Mouse (Mus musculus) spleen, postnatal 4 days (tissue): ENCODE results near the gene Ezh1.

Source experiments
- DNase-seq, 2 experiments: peaks; one replicate each; pipeline ENCODE4 v3.0.0; 2022; ENCODE audit warnings: low spot score in 2 of 2

Ezh1 gene

GRCm38 (mm10) chr11:101180846-101181740 lies 45.2 kb downstream of the Ezh1 start:
- DNase-seq = peak; percentile 63 to 85

GRCm38 (mm10) chr11:101180261-101180660 lies 46.0 kb downstream of the Ezh1 start:
- DNase-seq = no peak

DNA sequence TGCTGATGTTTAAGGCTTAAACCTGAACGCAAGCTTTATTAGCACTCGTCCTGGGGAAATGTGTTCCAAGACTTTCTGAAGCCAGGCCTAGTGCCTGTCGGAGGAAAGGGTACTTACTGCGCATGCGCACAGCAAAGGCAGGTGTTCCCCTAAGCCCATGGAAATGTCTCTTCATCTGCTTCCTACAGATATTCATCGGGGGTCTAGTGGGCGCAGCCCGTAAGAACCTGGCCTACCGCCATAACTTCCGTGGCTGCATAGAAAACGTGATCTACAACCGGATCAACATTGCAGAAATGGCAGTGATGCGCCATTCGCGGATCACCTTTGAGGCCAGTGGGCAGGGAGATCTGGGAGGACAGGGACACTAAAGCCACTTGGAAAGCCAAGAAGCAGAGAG lies 47.0 kb downstream of the Ezh1 start:
- no peak for DNase-seq

DNA sequence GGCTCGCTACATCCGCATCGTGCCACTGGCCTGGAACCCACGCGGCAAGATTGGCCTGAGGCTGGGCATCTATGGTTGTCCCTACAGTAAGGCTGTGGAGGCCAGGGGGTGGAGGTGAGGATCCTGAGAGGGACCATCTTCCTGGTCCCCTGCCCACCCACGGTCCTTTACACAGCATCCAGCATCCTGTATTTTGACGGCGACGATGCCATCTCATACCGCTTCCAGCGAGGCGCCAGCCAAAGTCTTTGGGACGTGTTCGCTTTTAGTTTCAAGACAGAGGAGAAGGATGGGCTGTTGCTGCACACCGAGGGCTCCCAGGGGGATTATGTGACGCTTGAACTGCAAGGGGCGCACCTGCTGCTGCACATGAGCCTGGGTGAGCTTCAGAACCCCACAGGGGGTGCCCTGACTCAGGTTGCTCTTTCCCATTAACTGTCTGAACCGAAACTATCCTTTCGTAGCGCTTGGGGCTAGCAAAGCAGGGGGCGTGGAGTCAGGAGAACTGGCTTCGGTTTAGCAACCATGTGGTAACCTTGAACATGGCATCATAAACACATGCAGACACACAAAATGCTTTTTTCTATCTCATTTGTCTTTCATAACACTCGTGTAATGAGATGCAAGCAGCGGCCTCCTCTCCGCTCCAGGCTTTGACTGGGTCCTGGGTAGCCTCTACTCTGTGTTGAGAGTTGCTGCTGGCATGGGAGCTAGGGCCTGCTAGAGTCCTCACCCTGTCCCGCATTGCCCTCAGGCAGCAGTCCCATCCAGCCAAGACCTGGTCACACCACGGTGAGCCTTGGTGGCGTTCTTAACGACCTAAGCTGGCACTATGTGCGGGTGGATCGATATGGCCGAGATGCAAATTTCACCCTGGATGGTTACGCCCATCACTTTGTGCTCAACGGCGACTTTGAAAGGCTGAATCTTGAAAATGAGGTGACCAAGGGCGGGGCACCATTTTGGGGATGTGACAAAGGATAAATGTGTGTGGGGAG lies 47.9 kb downstream of the Ezh1 start:
- no peak for DNase-seq

GRCm38 (mm10) chr11:101176933-101177773 lies 49.1 kb downstream of the Ezh1 start:
- peak; percentile 60 to 84 for DNase-seq

DNA sequence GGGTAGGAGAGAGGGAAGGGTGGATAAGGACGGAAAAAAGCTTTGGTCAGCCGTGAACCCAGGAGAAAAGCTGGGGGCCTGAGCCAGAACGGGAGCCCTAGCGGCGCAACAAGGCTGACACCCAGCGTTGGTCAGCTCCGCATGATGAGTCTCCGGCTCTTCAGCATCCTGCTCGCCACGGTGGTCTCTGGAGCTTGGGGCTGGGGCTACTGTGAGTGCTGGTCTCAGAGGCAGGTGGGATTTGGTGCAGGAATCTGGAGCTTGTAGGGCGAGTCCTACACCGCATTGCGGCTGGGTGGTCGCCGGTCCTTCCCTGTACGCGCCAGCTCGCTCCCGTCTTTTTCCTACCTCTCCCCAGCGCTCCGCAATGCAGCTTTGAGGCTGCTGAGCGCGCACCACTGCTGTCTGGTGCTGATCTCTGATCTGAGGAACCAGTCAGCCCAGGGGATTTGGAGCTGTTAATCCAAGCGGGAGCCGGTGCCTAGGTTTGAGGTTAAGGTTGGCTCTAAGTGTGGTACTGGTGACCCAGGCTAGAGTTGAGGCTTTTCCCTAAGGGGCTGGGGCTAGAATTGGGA lies 50.1 kb downstream of the Ezh1 start:
- DNase-seq = no peak

DNA sequence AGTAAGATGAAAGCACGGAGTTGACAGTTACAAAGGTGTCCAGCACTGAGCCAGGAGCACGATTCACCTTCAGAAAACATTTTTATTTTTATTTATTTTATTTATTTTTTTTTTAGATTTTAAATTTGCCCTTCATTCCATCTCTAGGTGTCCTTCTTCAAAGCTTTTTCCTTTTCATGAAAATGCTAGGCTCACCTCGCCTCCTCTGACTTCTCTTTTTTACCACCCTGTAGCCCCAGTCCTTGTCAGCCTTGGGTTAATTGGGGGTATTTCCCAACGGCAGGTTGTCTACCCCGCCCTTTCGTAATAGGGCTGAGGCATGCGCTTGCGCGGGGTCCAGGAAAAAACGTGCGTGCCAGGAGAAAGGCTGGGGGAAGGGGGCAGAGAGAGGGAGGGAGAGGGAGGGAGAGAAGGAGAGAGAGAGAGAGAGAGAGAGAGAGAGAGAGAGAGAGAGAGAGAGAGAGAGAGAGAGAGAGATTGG lies 50.6 kb downstream of the Ezh1 start:
- DNase-seq = no peak

GRCm38 (mm10) chr11:101174851-101175628 lies 51.2 kb downstream of the Ezh1 start, which contains the start of gene Ccr10:
Ccr10 (minus strand) TSS chr11:101175443.
- DNase-seq = no peak

GRCm38 (mm10) chr11:101174389-101174745 lies 51.9 kb downstream of the Ezh1 start:
- no peak for DNase-seq

- peak; percentile 71 to 87 for DNase-seq
Observed at GRCm38 (mm10) chr11:101173631-101174388, 52.5 kb downstream of the Ezh1 start.

DNA sequence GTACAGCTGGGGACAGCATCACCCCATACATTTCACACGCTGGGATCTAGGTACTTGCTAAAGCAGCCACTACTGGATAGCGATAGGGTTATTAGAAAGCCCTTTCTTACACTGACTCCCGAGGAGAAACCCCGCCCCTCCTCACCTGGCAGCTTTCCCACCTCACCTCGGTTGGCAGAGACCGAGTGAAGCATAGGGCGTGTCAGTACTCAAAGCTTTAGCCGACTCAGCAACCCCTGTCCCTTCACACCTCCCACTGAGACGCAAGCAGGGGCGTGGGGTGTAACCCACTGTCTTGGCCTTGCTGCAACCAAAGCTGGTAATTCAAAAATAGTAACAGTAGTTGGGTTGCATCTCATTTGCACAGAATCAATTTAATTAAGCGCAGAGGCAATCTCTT lies 53.2 kb downstream of the Ezh1 start:
- no peak for DNase-seq

GRCm38 (mm10) chr11:101172434-101172815 lies 53.8 kb downstream of the Ezh1 start:
- DNase-seq = no peak

GRCm38 (mm10) chr11:101171721-101172433 lies 54.4 kb downstream of the Ezh1 start:
- DNase-seq = no peak

- DNase-seq = peak; percentile 79 to 84
Observed at GRCm38 (mm10) chr11:101170811-101171610, 55.3 kb downstream of the Ezh1 start, which contains the start of gene Plekhh3. Plekhh3 (minus strand) TSS chr11:101171351.

GRCm38 (mm10) chr11:101170354-101170810 lies 55.9 kb downstream of the Ezh1 start, which contains the start of gene Cntnap1:
Cntnap1 (plus strand) TSS chr11:101170523.
- DNase-seq = peak in 1 of 2 experiments; percentile 71

- peak in 1 of 2 experiments; percentile 59 for DNase-seq
Observed at GRCm38 (mm10) chr11:101169301-101170107, 56.8 kb downstream of the Ezh1 start.
